Mouse (Mus musculus): ENCODE results near the gene Amph. TPM values are rescaled to one million over a fixed set of nuclear protein-coding genes. Genes with fewer than 3 reads are reported as not detected.

The Amph gene
- polyA plus RNA-seq, 1 experiment from 2014 or later, result 14.4 TPM

GRCm38 (mm10) chr13:18974351-18974750 is 26.3 kb downstream of the Amph start:
- no peak for ATAC-seq (ENCODE audit: low FRiP score, low read depth)
- Histone ChIP-seq H3K36me3 (no peaks in the 10 kb centered on the region), H3K4me1 (no peaks in the 10 kb centered on the region), H3K9ac (replicated peaks) (no peak overlapping the region), H3K4me2 (replicated peaks) (no peak overlapping the region), H3K27ac (replicated peaks) (no peak overlapping the region), H3K27me3 (no peaks in the 10 kb centered on the region), H3K4me3 (no peak overlapping the region), H3K9me3 (no peaks in the 10 kb centered on the region)
- WGBS, result 95% methylated on average over 5 of the region's 5 CpGs

- no peak overlapping the region for H3K4me3 ChIP-seq
- H3K9ac ChIP-seq (replicated peaks), result no peak overlapping the region
- H3K4me1 ChIP-seq, result no peaks in the 10 kb centered on the region; the same call in 1 of the 2 replicates
- H3K27ac ChIP-seq (replicated peaks), result no peak overlapping the region
- H3K27me3 ChIP-seq, result no peaks in the 10 kb centered on the region
- WGBS, result 41% methylated on average over 4 of the region's 4 CpGs
- no peaks in the 10 kb centered on the region for H3K9me3 ChIP-seq
- H3K36me3 ChIP-seq, result no peaks in the 10 kb centered on the region
- ATAC-seq (ENCODE audit: low FRiP score, low read depth), result no peak
- H3K4me2 ChIP-seq (replicated peaks), result no peak overlapping the region
These were observed 39.3 kb downstream of the Amph start for GRCm38 (mm10) chr13:18987266-18987665.

- Histone ChIP-seq H3K4me2 (replicated peaks) (no peak overlapping the region), H3K9me3 (no peaks in the 10 kb centered on the region), H3K27ac (replicated peaks) (no peak overlapping the region), H3K27me3 (no peaks in the 10 kb centered on the region), H3K9ac (replicated peaks) (no peak overlapping the region), H3K36me3 (no peaks in the 10 kb centered on the region), H3K4me3 (no peak overlapping the region), H3K4me1 (no peaks in the 10 kb centered on the region; the same call in 1 of the 2 replicates)
- 75% methylated on average over 4 of the region's 4 CpGs for WGBS
- ATAC-seq (ENCODE audit: low FRiP score, low read depth), result no peak
These were observed 40.3 kb downstream of the Amph start for GRCm38 (mm10) chr13:18988323-18988722.

GRCm38 (mm10) chr13:18989185-18989714 is 41.2 kb downstream of the Amph start:
- Histone ChIP-seq H3K27me3 (no peaks in the 10 kb centered on the region), H3K27ac (replicated peaks) (no peak overlapping the region), H3K4me1 (no peaks in the 10 kb centered on the region; the same call in 1 of the 2 replicates), H3K9ac (replicated peaks) (no peak overlapping the region), H3K36me3 (no peaks in the 10 kb centered on the region), H3K4me3 (no peak overlapping the region), H3K4me2 (replicated peaks) (no peak overlapping the region), H3K9me3 (no peaks in the 10 kb centered on the region)
- 42% methylated on average over 8 of the region's 8 CpGs for WGBS
- ATAC-seq (ENCODE audit: low FRiP score, low read depth), result no peak

GRCm38 (mm10) chr13:19002502-19002901 is 54.5 kb downstream of the Amph start:
- H3K4me2 ChIP-seq (replicated peaks), result no peak overlapping the region
- no peak overlapping the region for H3K9ac ChIP-seq (replicated peaks)
- WGBS, result 93% methylated on average over 9 of the region's 9 CpGs
- no peak overlapping the region for H3K4me3 ChIP-seq
- no peaks in the 10 kb centered on the region for H3K4me1 ChIP-seq
- no peak overlapping the region for H3K27ac ChIP-seq (replicated peaks)
- H3K27me3 ChIP-seq, result no peaks in the 10 kb centered on the region
- no peaks in the 10 kb centered on the region for H3K36me3 ChIP-seq
- no peak for ATAC-seq (ENCODE audit: low FRiP score, low read depth)
- no peaks in the 10 kb centered on the region for H3K9me3 ChIP-seq

GRCm38 (mm10) chr13:19004406-19004805 is 56.4 kb downstream of the Amph start:
- no peak for ATAC-seq (ENCODE audit: low FRiP score, low read depth)
- H3K27me3 ChIP-seq, result no peaks in the 10 kb centered on the region
- H3K27ac ChIP-seq (replicated peaks), result no peak overlapping the region
- no peaks in the 10 kb centered on the region for H3K4me1 ChIP-seq
- no peak overlapping the region for H3K9ac ChIP-seq (replicated peaks)
- no peaks in the 10 kb centered on the region for H3K36me3 ChIP-seq
- H3K4me2 ChIP-seq (replicated peaks), result no peak overlapping the region
- no peaks in the 10 kb centered on the region for H3K9me3 ChIP-seq
- 78% methylated on average over 5 of the region's 5 CpGs for WGBS
- H3K4me3 ChIP-seq, result no peak overlapping the region

GRCm38 (mm10) chr13:19008440-19008839 is 60.4 kb downstream of the Amph start:
- no peaks in the 10 kb centered on the region for H3K9me3 ChIP-seq
- ATAC-seq (ENCODE audit: low FRiP score, low read depth), result no peak
- no peaks in the 10 kb centered on the region for H3K4me1 ChIP-seq
- H3K36me3 ChIP-seq, result no peaks in the 10 kb centered on the region
- H3K4me2 ChIP-seq (replicated peaks), result no peak overlapping the region
- no peak overlapping the region for H3K4me3 ChIP-seq
- 69% methylated on average over 3 of the region's 3 CpGs for WGBS
- H3K9ac ChIP-seq (replicated peaks), result no peak overlapping the region
- no peaks in the 10 kb centered on the region for H3K27me3 ChIP-seq
- no peak overlapping the region for H3K27ac ChIP-seq (replicated peaks)

- Histone ChIP-seq H3K27me3 (no peaks in the 10 kb centered on the region), H3K4me2 (replicated peaks) (no peak overlapping the region), H3K4me3 (no peak overlapping the region), H3K36me3 (no peaks in the 10 kb centered on the region), H3K27ac (replicated peaks) (no peak overlapping the region), H3K9me3 (no peaks in the 10 kb centered on the region), H3K4me1 (no peaks in the 10 kb centered on the region), H3K9ac (replicated peaks) (no peak overlapping the region)
- WGBS, result 82% methylated on average over 4 of the region's 4 CpGs
- ATAC-seq (ENCODE audit: low FRiP score, low read depth), result no peak
These were observed 66.9 kb downstream of the Amph start for GRCm38 (mm10) chr13:19014825-19015375.

GRCm38 (mm10) chr13:19021529-19021928 is 73.5 kb downstream of the Amph start:
- 27% methylated on average over 2 of the region's 2 CpGs for WGBS
- Histone ChIP-seq H3K4me3 (no peak overlapping the region), H3K4me2 (replicated peaks) (no peak overlapping the region), H3K27me3 (no peaks in the 10 kb centered on the region), H3K27ac (replicated peaks) (no peak overlapping the region), H3K9ac (replicated peaks) (no peak overlapping the region), H3K9me3 (no peaks in the 10 kb centered on the region), H3K4me1 (no peaks in the 10 kb centered on the region), H3K36me3 (no peaks in the 10 kb centered on the region)
- ATAC-seq (ENCODE audit: low FRiP score, low read depth), result peak; percentile 19; the same call in 1 of the 2 replicates

- no peak for ATAC-seq (ENCODE audit: low FRiP score, low read depth)
- H3K27ac ChIP-seq (replicated peaks), result no peak overlapping the region
- H3K9ac ChIP-seq (replicated peaks), result no peak overlapping the region
- no peaks in the 10 kb centered on the region for H3K27me3 ChIP-seq
- no peaks in the 10 kb centered on the region for H3K9me3 ChIP-seq
- H3K36me3 ChIP-seq, result no peaks in the 10 kb centered on the region
- H3K4me3 ChIP-seq, result no peak overlapping the region
- no peak overlapping the region for H3K4me2 ChIP-seq (replicated peaks)
- 62% methylated on average over 3 of the region's 3 CpGs for WGBS
- H3K4me1 ChIP-seq, result no peaks in the 10 kb centered on the region
These were observed 74.3 kb downstream of the Amph start for GRCm38 (mm10) chr13:19022310-19022709.

GRCm38 (mm10) chr13:19025091-19025688 is 77.2 kb downstream of the Amph start:
- Histone ChIP-seq H3K9ac (replicated peaks) (no peak overlapping the region), H3K4me3 (no peak overlapping the region)
- no peak for ATAC-seq (ENCODE audit: low FRiP score, low read depth)

GRCm38 (mm10) chr13:19025906-19026305 is 77.9 kb downstream of the Amph start:
- ATAC-seq (ENCODE audit: low FRiP score, low read depth), result no peak
- 89% methylated on average over 4 of the region's 4 CpGs for WGBS

More at GRCm38 (mm10) chr13:19025091-19025688, 77.2 kb downstream of the Amph start:
- Histone ChIP-seq H3K4me1 (no peaks in the 10 kb centered on the region), H3K27ac (replicated peaks) (no peak overlapping the region), H3K9me3 (no peaks in the 10 kb centered on the region), H3K36me3 (no peaks in the 10 kb centered on the region), H3K27me3 (no peaks in the 10 kb centered on the region), H3K4me2 (replicated peaks) (no peak overlapping the region)
- WGBS, result 86% methylated on average over 2 of the region's 2 CpGs

More at GRCm38 (mm10) chr13:19025906-19026305, 77.9 kb downstream of the Amph start:
- Histone ChIP-seq H3K36me3 (no peaks in the 10 kb centered on the region), H3K9ac (replicated peaks) (no peak overlapping the region), H3K4me1 (no peaks in the 10 kb centered on the region), H3K4me2 (replicated peaks) (no peak overlapping the region), H3K4me3 (no peak overlapping the region), H3K27ac (replicated peaks) (no peak overlapping the region), H3K27me3 (no peaks in the 10 kb centered on the region), H3K9me3 (no peaks in the 10 kb centered on the region)

All from midbrain, embryonic 12.5 days (tissue).